Comparison of ENCODE assay signal across 26 mouse cellular contexts in the genomic region with DNA sequence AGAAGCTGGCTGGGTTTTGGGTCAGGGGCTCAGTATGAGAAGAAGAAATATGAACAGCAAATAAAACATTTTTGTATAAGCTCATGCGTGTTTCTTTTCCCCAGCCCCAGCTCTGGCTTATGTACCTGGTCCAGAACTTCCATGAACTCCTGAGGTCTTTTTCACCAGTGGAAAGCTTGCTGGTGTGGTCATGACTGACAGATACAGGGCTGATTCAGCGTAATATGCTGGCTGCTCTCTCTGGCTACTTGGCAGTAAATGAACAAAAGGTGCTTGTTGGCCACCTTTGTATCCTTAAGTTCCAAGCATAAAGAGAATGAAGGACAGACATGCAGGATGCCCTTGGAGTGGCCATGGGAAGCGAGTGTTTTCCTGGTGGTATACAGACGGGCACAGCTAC. TPM values are rescaled to one million over a fixed set of nuclear protein-coding genes. Genes with fewer than 3 reads are reported as not detected.
"Had no signal": no experiment of that assay in that cellular context is flagged by ENCODE, and none has a peak within 500 bp of the region (broad histone marks: within the 10 kb centered on the region; RNA-seq: fewer than 3 reads in every experiment).

No protein-coding gene starts in this region.

- H3K4me3 ChIP-seq: gastrocnemius, adult 2 months; heart, adult 2 months; heart, embryonic 12.5 days; hindbrain, embryonic 10.5 days; hindbrain, embryonic 12.5 days; intestine, embryonic 15.5 days; kidney, embryonic 15.5 days; layer of hippocampus, adult 2 months; left cerebral cortex, adult 2 months; limb, embryonic 10.5 days; limb, embryonic 12.5 days; liver, embryonic 13.5 days; liver, embryonic 15.5 days had no signal

- H3K9ac ChIP-seq: heart, embryonic 12.5 days; hindbrain, embryonic 12.5 days; hindbrain, embryonic 14.5 days; intestine, embryonic 15.5 days; kidney, embryonic 15.5 days; limb, embryonic 12.5 days; liver, embryonic 13.5 days; liver, embryonic 15.5 days; liver, postnatal 0 days had no signal

- H3K9me3 ChIP-seq: heart, embryonic 12.5 days; hindbrain, embryonic 10.5 days; hindbrain, embryonic 12.5 days; intestine, embryonic 15.5 days; kidney, embryonic 15.5 days; limb, embryonic 10.5 days; limb, embryonic 12.5 days; liver, embryonic 13.5 days; liver, embryonic 15.5 days had no signal

- H3K27me3 ChIP-seq: heart, embryonic 12.5 days; hindbrain, embryonic 12.5 days; intestine, embryonic 15.5 days; kidney, embryonic 15.5 days; limb, embryonic 12.5 days; liver, embryonic 13.5 days; liver, embryonic 15.5 days had no signal

- H3K4me2 ChIP-seq: heart, embryonic 12.5 days; hindbrain, embryonic 12.5 days; hindbrain, embryonic 14.5 days; intestine, embryonic 15.5 days; kidney, embryonic 15.5 days; limb, embryonic 12.5 days; liver, embryonic 11.5 days; liver, embryonic 13.5 days; liver, embryonic 15.5 days had no signal

- H3K4me1 ChIP-seq: heart, embryonic 12.5 days; hindbrain, embryonic 10.5 days; hindbrain, embryonic 12.5 days; intestine, embryonic 15.5 days; kidney, embryonic 15.5 days; limb, embryonic 10.5 days; limb, embryonic 12.5 days; liver, embryonic 15.5 days had no signal

- DNase-seq: gastrocnemius, adult 2 months; gastrocnemius, postnatal 10 days; gastrocnemius, postnatal 25 days; heart, adult 2 months; heart, postnatal 10 days; heart, postnatal 4 days; kidney, postnatal 10 days; liver; liver, embryonic 13.5 days; liver, postnatal 0 days had no signal

- H3K27ac ChIP-seq: gastrocnemius, adult 2 months; heart, adult 2 months; hindbrain, embryonic 10.5 days; hindbrain, embryonic 12.5 days; hindbrain, embryonic 14.5 days; intestine, embryonic 15.5 days; kidney, embryonic 15.5 days; layer of hippocampus, adult 2 months; left cerebral cortex, adult 2 months; limb, embryonic 10.5 days; limb, embryonic 12.5 days; liver, embryonic 13.5 days; liver, embryonic 15.5 days had no signal

- ATAC-seq: forebrain, embryonic 16.5 days; hindbrain, embryonic 16.5 days; inflammation-experienced regulatory T-cells, adult 6 months; intestine, embryonic 15.5 days; intestine, postnatal 0 days; liver, postnatal 0 days had no signal

RNA-seq across cellular contexts. Expression of a gene that starts 26.0 kb away (rescaled TPM):
- polyA plus RNA-seq: inflammation-experienced regulatory T-cells, adult 6 months had no signal
